Mouse (Mus musculus) spleen, postnatal 4 days (tissue): ENCODE results near the gene Slbp.

ENCODE experiments used
- DNase-seq, 2 experiments: peaks; one replicate each; pipeline ENCODE4 v3.0.0; 2022; ENCODE audit warnings: low spot score in 2 of 2

The Slbp gene

DNA sequence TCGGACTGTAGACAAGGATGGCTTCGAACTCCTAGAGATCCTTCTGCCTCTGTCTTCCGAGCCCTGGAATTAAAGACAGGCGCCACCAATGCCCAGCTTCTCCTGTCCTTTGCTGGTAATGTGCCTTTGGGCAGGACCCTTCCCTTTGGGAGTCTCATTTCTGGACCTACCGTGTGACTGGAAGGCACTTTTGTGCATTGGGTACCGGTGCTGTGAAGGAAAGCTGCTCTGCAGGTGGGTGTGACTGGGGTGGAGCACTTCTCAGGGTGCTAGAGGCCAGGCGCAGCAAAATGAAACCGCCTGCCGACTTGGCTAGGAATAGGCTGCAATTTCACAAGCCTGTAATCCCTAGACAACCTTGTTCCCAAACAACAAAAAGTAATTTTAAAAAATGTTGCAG lies 22.3 kb downstream of the Slbp start:
- DNase-seq: peak; percentile 61 to 76

DNA sequence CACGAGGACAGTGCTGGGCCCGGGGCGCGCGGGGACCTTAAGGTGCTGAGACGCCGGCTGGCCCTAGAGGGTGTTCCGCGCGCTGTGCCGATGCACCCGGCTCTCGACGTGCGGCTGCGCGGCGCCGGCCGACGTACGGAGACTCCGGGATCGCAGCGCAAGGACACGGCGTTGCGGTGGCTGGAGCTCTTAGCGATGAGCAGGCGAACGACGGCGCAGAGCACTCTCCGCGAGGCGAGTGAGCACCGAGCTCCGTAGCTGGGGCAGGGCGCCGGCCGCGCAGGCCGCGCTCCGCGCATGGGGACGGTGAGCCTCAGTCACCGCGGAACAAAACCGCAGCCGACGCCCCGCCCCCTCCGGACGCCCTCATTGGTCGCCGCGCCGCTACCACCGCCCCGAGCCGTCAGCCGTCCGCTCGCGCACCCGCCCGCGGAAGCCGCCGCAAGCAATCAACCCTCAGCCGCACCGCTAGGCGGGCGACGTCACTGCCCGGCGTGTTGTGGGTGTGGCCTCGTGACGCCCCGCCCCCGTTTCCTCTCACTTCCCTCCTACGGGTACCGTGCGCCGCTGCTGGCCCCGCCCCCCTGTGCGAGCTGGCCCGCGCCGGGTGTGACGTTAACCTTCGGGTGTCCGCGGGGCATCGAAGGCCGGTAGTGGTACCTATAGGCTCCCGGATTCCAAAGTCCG lies 22.9 kb downstream of the Slbp start, which contains the start of the genes Fam53a and Gm9903:
TSS of gene Fam53a (minus strand) at position 335 of the 687 bp plus-strand sequence.
TSS of gene Gm9903 (plus strand) at position 625 of the 687 bp plus-strand sequence.
- peak; percentile 100 for DNase-seq

DNA sequence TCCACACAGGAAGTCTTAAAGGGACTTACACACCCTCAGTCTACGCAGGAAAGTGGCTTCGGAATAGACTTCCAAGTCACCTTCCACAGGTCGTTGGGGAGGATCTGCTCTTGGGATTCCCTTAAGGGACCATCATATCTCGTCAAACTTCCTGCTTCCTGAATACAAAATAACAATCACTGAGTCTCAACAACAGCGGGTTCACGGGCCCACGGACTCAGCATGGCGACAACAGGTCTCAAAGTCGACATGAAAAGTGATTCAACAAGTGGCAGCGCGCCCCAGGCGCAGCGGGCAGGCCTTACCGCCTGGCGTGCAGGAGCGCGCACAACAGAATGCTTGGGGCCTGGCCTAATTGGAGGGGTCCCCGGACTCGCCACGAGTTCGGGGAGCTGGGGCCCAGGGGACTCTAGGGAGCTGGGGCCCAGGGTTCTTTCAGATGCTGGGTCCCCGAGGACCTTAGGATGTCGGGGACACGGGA lies 23.5 kb downstream of the Slbp start:
- DNase-seq: peak in 1 of 2 experiments; percentile 60

DNA sequence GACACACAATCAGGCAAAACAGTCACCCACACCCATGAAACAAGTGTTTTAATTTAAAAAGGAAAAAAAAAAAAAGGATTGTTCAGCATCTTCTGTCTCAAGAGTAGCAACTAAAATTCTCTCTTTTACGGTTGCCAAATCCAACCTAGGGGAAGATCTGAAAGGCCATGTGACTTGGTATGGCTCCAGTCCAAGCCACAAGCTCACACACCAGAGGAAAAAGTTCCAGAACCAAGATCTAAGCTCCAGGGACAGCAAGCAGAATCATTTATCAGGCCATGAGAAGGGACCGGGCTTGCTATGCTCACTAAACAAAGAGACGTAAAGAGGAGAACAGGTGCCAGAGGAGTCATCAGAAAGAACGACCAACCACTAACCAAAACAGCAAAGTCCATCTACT lies 24.4 kb downstream of the Slbp start:
- DNase-seq: no peak

DNA sequence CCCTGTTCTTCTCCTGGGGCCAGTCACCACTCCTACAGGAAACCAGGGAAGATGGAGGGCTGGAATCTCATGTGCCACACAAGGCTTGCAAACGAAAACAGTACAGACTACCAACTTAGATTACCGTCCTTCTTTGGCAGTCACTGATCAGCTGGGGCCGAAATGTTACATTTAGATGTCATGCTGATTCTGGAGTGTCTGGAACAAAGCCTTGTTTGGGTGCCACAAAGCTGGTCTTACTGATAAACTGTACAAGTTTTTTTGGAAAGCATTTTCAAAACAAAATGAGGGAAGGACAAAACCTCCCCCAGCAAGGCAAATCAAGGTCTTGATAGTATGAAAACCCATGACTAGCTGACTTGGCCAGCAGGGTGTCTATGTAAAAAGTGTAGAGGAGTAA lies 28.6 kb downstream of the Slbp start:
- DNase-seq: no peak

DNA sequence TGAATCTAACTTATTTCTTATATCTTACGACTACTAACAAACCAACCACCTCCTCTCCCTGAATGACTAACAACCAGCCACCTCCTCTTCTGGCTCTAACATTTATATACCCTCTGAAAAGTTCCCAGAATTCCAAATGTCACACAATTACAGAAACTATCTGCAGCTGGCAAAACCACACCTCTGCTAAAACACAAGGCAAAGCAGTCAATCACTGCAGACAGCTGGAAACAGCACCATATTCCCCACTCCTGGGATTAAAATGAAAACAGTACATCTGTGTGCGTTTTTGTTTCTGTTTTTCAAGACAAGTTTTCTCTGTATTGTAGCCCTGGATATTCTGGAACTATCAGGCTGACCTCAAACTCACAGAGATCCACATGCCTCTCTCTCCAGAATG lies 29.7 kb downstream of the Slbp start:
- no peak for DNase-seq

DNA sequence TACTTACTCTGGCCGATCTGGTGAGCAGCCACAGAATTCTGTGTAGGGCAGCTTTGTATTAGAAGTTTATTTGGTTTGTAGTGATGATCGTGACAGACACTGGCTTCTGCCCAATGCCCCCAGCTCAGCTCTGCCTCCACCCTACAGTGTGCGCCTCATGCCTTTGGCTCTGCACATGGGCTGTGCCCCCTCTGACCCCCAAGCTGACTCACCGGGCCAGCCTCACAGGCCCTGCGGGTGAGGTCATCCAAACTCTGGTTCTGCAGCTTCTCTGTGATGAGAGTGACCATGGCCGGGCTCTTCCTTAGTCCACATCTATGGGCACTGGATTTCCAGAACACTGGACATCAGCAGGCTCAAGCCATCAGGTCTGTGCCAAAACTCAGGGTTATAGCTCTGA lies 38.0 kb downstream of the Slbp start:
- no peak for DNase-seq

DNA sequence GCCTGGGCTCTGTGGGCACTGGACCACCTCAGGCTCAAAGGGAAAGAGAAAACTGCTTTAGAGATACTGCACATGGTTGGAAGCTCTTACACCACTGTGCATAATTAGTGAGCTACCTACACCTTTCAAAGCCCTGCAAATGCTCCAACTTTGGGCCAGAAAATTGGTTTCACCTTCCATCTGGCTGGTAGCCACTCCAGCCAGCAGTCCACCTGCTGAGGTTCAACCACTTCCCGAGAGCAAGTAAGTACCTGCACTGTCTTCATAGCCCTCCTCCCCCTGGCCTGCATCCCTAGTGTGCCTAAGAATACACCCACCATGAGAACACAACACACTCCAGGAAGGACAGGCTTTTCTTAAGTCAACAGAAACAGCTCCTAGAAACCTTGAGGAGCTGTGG lies 40.6 kb downstream of the Slbp start:
- DNase-seq: no peak

DNA sequence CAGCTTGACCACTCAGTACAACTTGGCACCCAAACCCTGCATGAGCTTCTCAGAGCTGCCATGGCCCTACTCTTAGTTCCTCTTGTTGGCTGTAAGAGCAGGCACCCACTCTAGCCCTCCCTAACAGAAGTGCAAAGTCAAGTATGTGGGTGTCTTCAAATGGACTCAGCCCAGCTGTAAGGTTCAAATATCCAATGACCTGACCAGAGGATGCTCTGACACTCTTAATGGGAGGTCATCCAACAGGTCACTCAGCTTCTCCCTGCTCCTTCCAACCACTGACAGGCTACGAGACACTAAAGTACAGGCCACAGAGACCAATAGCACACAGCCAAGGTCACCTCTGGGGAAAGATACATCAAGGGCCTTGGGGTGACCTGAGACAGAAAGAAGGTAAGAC lies 43.1 kb downstream of the Slbp start:
- no peak for DNase-seq

DNA sequence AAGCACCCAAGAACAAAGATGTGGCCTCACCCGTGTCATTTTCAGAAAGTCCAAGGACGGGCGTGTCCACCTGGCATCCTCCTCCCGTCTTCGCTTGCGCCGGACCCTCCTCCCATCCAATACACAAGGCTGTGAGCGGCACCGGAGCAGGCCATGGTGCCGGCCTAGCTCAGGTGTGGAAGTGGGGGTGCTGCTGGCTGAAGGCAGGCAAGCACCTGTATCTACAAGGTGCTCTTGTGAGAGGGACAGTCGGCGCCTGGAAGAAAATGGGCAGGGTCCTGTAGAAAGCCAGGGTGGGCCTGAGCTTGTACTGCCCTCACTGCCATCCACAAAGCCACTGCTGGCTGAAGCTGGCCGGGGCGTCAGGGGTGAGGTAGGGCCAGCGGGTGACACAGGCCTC lies 44.9 kb downstream of the Slbp start:
- DNase-seq: no peak

DNA sequence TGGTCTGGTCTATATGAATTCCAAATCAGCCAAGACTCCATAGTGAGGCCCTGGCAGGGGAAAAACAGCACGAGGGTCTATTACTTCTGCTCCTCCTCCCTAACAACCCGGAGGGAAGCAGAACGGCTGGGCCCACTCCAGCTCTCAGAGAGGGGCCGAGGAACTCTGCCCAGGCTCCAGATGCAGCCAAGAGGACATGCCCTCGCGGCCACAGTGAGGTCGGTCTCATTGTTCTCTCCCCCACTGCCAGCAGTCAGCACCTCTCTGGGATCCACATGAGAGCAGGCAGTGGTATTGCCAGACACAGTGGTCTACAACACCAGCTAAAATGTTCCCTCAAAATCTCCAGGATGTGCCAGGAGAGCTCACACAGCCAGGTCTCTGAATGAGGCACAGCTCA lies 45.7 kb downstream of the Slbp start:
- DNase-seq: no peak

DNA sequence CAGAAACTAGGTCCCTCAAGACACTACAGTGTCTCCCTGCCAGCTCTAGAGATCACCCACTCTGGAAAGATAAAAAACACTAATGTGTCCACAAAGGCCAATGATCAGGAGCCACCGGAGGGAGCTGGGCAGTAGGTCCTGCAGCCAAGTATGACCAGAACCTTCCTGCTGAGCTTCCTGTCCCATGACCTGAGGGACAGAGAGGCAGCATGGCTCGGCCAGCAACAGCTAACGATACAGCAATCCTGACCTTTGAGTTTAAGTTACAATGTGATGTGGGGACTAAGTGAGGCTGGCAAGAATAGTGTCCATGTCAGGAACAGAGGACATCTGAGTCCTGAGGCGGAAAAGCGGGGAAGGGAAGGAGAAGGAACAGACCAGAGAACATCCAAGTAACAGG lies 47.1 kb downstream of the Slbp start:
- DNase-seq: no peak

DNA sequence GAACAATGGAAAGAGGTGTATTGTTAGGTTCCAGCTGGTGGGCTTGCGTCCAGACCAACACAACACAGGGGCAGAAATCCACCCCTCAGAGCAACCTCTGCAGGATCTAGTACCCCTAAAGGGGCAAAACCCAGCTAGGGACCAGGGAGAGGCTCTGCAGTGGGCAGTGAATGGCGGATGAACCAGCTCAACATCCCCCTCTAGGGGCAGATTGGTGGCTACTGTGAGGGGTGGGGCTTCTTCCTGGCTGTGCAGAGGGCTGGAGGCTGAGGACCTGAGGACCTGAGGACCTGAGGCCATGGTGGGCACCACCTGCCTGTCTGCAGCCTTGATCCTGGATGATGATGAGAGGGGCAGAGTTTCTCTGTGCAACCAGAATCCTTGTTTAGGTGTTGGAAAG lies 58.8 kb downstream of the Slbp start:
- DNase-seq: no peak

DNA sequence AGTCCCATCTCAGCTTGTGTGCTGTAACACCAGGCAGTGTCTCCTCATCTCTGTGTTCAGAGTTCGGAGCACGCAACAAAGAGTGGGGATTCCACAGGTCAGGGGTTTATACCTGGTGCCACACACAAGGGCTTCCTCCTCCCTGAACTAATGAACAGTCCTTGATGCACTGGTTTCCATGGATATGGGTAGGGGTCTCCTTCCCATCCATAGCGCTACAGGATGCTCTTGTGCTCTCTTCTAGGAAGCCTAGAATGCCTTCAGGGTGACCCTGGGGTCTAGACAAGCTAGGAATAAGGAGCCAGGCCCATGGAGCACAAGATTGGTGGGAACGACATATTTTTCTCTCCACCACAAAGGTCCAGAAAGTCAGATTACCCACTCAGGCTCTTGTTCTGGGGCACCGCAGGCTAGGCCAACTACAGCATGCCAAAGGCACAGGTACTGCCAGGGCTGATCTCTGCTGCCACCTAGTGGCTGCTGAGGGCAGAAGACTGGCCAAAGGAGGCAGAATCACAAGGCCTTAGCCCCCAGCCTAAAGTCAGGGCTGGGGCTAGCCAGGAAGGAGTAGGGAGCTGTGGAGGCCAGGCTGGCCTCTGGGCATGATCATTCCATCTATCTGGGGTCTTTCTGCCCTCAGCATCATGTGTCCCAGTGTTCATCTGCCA lies 63.0 kb downstream of the Slbp start:
- DNase-seq: peak; percentile 64 to 89

DNA sequence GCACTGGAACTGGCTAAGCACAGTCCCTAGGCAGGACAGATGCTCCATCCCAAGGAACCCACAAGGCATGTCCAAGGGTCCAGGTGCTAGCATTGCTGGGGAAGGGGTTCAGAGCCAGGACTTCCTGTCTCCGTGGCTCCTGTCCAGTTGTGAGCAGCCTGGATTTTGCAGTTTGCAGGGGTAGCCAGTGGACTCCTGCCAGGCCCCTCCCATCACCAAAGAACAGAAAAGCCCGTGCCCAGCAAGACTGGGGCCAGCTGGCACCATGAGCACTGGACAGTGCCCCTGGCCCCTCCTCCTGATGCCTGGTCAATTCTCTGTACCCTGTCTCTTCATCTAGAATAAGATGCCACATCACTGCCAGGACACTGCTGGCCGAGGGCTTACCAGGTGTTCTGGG lies 64.3 kb downstream of the Slbp start:
- no peak for DNase-seq

DNA sequence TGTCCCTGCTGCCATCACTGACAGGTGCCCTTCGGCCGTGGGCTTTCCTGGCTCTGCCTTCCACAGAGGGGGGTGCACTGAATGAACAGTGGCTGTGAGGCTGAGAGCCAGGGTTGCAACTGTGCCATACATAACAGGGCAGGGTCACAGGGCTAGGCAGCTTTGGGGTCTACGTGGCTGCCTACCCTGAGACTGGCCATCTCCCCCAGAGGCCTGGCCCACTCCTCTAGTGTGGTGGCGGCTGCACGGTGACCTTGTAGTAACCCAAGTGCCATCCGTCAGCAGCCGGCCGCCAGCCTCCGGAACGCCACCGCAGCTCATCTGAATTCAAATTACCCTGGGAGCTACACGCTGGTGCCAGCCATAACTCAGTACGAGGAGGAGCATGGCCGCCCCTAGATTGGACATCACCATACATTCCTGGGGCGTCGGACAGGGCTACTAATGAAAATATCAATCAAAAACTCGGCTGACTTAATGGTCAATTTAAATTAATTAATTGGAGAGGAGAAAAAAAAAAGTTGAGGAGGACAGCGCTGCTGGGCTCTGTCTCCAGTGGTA lies 64.8 kb downstream of the Slbp start:
- no peak for DNase-seq
